Mouse (Mus musculus): Measurements from ENCODE around the gene Ak4. TPM values are rescaled to one million over a fixed set of nuclear protein-coding genes. Genes with fewer than 3 reads are reported as not detected.

Gene Ak4
- polyA plus RNA-seq, 1 experiment from 2014 or later: 14.9 TPM

GRCm38 (mm10) chr4:101392229-101392628 is 26.8 kb upstream of the Ak4 start:
- no peaks in the 10 kb centered on the region for H3K27me3 ChIP-seq
- no peak overlapping the region for H3K27ac ChIP-seq (replicated peaks)
- no peaks in the 10 kb centered on the region for H3K9me3 ChIP-seq (replicated peaks)
- H3K36me3 ChIP-seq (replicated peaks): no peaks in the 10 kb centered on the region
- no peak overlapping the region for H3K9ac ChIP-seq
- ATAC-seq (ENCODE audit: insufficient read depth): no peak
- 30% methylated on average over 2 of the region's 2 CpGs for WGBS (ENCODE audit: insufficient replicate concordance)
- H3K4me3 ChIP-seq (replicated peaks): no peak overlapping the region
- no peaks in the 10 kb centered on the region; the same call in 1 of the 2 replicates for H3K4me1 ChIP-seq (replicated peaks)
- H3K4me2 ChIP-seq: no peak overlapping the region

GRCm38 (mm10) chr4:101393292-101393711 is 25.8 kb upstream of the Ak4 start:
- Histone ChIP-seq H3K4me2 (peak overlapping the region; percentile 18; the same call in 1 of the 2 replicates), H3K36me3 (replicated peaks) (no peaks in the 10 kb centered on the region), H3K9me3 (replicated peaks) (no peaks in the 10 kb centered on the region), H3K27ac (replicated peaks) (no peak overlapping the region), H3K9ac (no peak overlapping the region), H3K27me3 (no peaks in the 10 kb centered on the region), H3K4me3 (replicated peaks) (no peak overlapping the region), H3K4me1 (replicated peaks) (no peaks in the 10 kb centered on the region; the same call in 1 of the 2 replicates)
- ATAC-seq (ENCODE audit: insufficient read depth): peak; percentile 85
- 38% methylated on average over 5 of the region's 5 CpGs for WGBS (ENCODE audit: insufficient replicate concordance)

GRCm38 (mm10) chr4:101395021-101395533 is 24.0 kb upstream of the Ak4 start:
- H3K27me3 ChIP-seq: no peaks in the 10 kb centered on the region
- H3K4me2 ChIP-seq: no peak overlapping the region
- ATAC-seq (ENCODE audit: insufficient read depth): no peak
- no peaks in the 10 kb centered on the region for H3K9me3 ChIP-seq (replicated peaks)
- no peak overlapping the region for H3K4me3 ChIP-seq (replicated peaks)
- 64% methylated on average over 8 of the region's 8 CpGs for WGBS (ENCODE audit: insufficient replicate concordance)
- no peak overlapping the region for H3K27ac ChIP-seq (replicated peaks)
- no peaks in the 10 kb centered on the region for H3K36me3 ChIP-seq (replicated peaks)
- H3K4me1 ChIP-seq (replicated peaks): no peaks in the 10 kb centered on the region; the same call in none of the 2 replicates
- no peak overlapping the region for H3K9ac ChIP-seq

GRCm38 (mm10) chr4:101400025-101400594 is 19.0 kb upstream of the Ak4 start:
- Histone ChIP-seq H3K27me3 (no peaks in the 10 kb centered on the region), H3K4me1 (replicated peaks) (no peaks in the 10 kb centered on the region; the same call in 1 of the 2 replicates), H3K27ac (replicated peaks) (no peak overlapping the region), H3K4me2 (no peak overlapping the region; the same call in 1 of the 2 replicates), H3K36me3 (replicated peaks) (no peaks in the 10 kb centered on the region), H3K9ac (no peak overlapping the region), H3K4me3 (replicated peaks) (no peak overlapping the region), H3K9me3 (replicated peaks) (no peaks in the 10 kb centered on the region)
- peak; percentile 85 for ATAC-seq (ENCODE audit: insufficient read depth)
- WGBS (ENCODE audit: insufficient replicate concordance): 38% methylated on average over 4 of the region's 4 CpGs

GRCm38 (mm10) chr4:101401945-101402344 is 17.1 kb upstream of the Ak4 start:
- no peak overlapping the region for H3K27ac ChIP-seq (replicated peaks)
- no peaks in the 10 kb centered on the region for H3K36me3 ChIP-seq (replicated peaks)
- H3K27me3 ChIP-seq: no peaks in the 10 kb centered on the region
- H3K4me2 ChIP-seq: no peak overlapping the region
- 57% methylated on average over 1 of the region's 1 CpGs for WGBS (ENCODE audit: insufficient replicate concordance)
- no peak for ATAC-seq (ENCODE audit: insufficient read depth)
- H3K4me1 ChIP-seq (replicated peaks): no peaks in the 10 kb centered on the region; the same call in 1 of the 2 replicates
- no peak overlapping the region for H3K9ac ChIP-seq
- no peaks in the 10 kb centered on the region for H3K9me3 ChIP-seq (replicated peaks)
- H3K4me3 ChIP-seq (replicated peaks): no peak overlapping the region

GRCm38 (mm10) chr4:101404863-101405262 is 14.2 kb upstream of the Ak4 start:
- H3K9me3 ChIP-seq (replicated peaks): no peaks in the 10 kb centered on the region
- no peak overlapping the region for H3K4me3 ChIP-seq (replicated peaks)
- H3K27me3 ChIP-seq: no peaks in the 10 kb centered on the region
- H3K27ac ChIP-seq (replicated peaks): no peak overlapping the region
- WGBS (ENCODE audit: insufficient replicate concordance): 51% methylated on average over 3 of the region's 3 CpGs
- ATAC-seq (ENCODE audit: insufficient read depth): no peak
- no peaks in the 10 kb centered on the region for H3K4me1 ChIP-seq (replicated peaks)
- H3K36me3 ChIP-seq (replicated peaks): no peaks in the 10 kb centered on the region
- H3K9ac ChIP-seq: no peak overlapping the region
- H3K4me2 ChIP-seq: no peak overlapping the region

- H3K36me3 ChIP-seq (replicated peaks): no peaks in the 10 kb centered on the region
- 64% methylated on average over 4 of the region's 4 CpGs for WGBS (ENCODE audit: insufficient replicate concordance)
- no peaks in the 10 kb centered on the region for H3K4me1 ChIP-seq (replicated peaks)
- no peaks in the 10 kb centered on the region for H3K27me3 ChIP-seq
- H3K9ac ChIP-seq: no peak overlapping the region
- no peak overlapping the region for H3K4me2 ChIP-seq
- no peaks in the 10 kb centered on the region for H3K9me3 ChIP-seq (replicated peaks)
- H3K4me3 ChIP-seq (replicated peaks): no peak overlapping the region
- ATAC-seq (ENCODE audit: insufficient read depth): no peak
- H3K27ac ChIP-seq (replicated peaks): no peak overlapping the region
Measured at GRCm38 (mm10) chr4:101406411-101407196, 12.5 kb upstream of the Ak4 start.

GRCm38 (mm10) chr4:101416966-101417365 is 2.1 kb upstream of the Ak4 start:
- H3K27ac ChIP-seq (replicated peaks): no peak overlapping the region
- 62% methylated on average over 11 of the region's 11 CpGs for WGBS (ENCODE audit: insufficient replicate concordance)
- ATAC-seq (ENCODE audit: insufficient read depth): no peak
- peaks cover 41% of the 10 kb centered on the region for H3K27me3 ChIP-seq
- no peak overlapping the region for H3K4me2 ChIP-seq
- no peak overlapping the region for H3K4me3 ChIP-seq (replicated peaks)
- H3K4me1 ChIP-seq (replicated peaks): 0 out of 2 replicates have a peak, but pooled peaks cover 5% of the 10 kb centered on the region
- no peaks in the 10 kb centered on the region for H3K36me3 ChIP-seq (replicated peaks)
- no peaks in the 10 kb centered on the region for H3K9me3 ChIP-seq (replicated peaks)
- no peak overlapping the region for H3K9ac ChIP-seq

GRCm38 (mm10) chr4:101419911-101420880 is 1.1 kb downstream of the Ak4 start:
- Histone ChIP-seq H3K36me3 (replicated peaks) (no peaks in the 10 kb centered on the region), H3K9me3 (replicated peaks) (no peaks in the 10 kb centered on the region), H3K27me3 (peaks cover 41% of the 10 kb centered on the region), H3K9ac (peak overlapping the region; percentile 54), H3K4me1 (replicated peaks) (0 out of 2 replicates have a peak, but pooled peaks cover 10% of the 10 kb centered on the region), H3K4me3 (replicated peaks) (peak overlapping the region; percentile 61), H3K27ac (replicated peaks) (0 out of 2 replicates have a peak overlapping the region, but pooled peaks have one; percentile 19), H3K4me2 (peak overlapping the region; percentile 83)
- peak; percentile 53 for ATAC-seq (ENCODE audit: insufficient read depth)
- WGBS (ENCODE audit: insufficient replicate concordance): 2% methylated on average over 90 of the region's 90 CpGs

GRCm38 (mm10) chr4:101422996-101423395 is 3.9 kb downstream of the Ak4 start:
- no peaks in the 10 kb centered on the region for H3K9me3 ChIP-seq (replicated peaks)
- no peak overlapping the region for H3K4me3 ChIP-seq (replicated peaks)
- ATAC-seq (ENCODE audit: insufficient read depth): no peak
- H3K27ac ChIP-seq (replicated peaks): no peak overlapping the region
- H3K4me1 ChIP-seq (replicated peaks): 0 out of 2 replicates have a peak, but pooled peaks cover 13% of the 10 kb centered on the region
- 77% methylated on average over 10 of the region's 10 CpGs for WGBS (ENCODE audit: insufficient replicate concordance)
- no peak overlapping the region for H3K9ac ChIP-seq
- H3K36me3 ChIP-seq (replicated peaks): no peaks in the 10 kb centered on the region
- H3K4me2 ChIP-seq: no peak overlapping the region
- H3K27me3 ChIP-seq: peaks cover 36% of the 10 kb centered on the region
